Mouse (Mus musculus) adipocyte (in vitro differentiated cells): ENCODE measurements at regions not wholly inside any gene's neighbourhood (a gene's known extent, or its start where the extent isn't known, plus 50 kb on each side); places are given as distances from the start of the nearest gene placed in this dataset.

ENCODE experiments used
- DNase-seq: peaks from one replicate; pipeline ENCODE4 v3.0.0-alpha.2; 2016; ENCODE audit warnings: low spot score

GRCm38 (mm10) chr6:100045109-100045508 lies 242.2 kb downstream of the Rybp start:
- DNase-seq, result no peak

DNA sequence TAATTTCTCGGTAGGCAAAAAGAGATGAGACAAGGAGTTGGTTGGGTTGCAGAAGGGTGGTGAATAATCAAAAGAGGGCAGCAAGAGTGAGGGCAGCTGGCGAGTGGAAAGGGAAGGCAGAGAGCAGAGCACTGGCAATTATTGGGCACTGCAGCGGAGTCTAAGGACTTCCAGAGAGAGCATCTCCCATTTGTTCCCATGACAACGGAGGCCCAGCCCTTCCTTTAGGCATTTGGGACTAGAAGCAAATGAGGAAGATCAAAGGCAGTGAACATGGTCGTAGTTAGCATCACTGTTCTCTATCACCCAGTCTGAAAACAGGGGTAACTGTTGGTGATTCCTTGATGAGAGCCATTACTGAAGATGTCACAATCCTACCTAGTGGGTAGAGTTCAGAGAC lies 246.1 kb downstream of the Rybp start:
- DNase-seq, result no peak

DNA sequence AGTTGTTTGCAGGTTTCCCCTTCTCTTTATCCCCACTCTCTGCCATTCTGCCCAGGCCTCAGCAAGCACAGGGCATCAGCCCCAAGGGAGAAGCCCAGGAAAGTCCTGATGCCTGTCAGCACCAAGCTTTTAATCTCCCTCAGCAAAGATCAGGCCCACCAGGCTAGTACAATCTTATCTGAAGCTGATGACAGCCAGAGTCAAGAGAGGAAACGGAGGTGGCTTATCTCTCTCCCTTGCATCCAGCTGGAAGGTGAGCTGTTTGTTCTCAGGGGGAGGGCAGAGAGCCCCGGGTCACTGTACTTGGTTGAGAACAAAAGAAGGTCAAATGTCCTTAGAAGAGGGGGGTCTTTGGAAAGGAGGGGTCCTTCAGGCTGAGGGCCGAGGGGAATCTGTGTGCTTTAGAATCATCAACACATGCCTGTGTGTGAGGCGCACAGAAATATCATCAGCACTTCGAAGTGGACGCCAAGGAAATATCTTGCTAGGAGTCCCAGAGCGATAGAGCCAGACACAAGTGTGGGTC lies 246.8 kb downstream of the Rybp start:
- no peak for DNase-seq

GRCm38 (mm10) chr6:100032701-100033100 lies 254.6 kb downstream of the Rybp start:
- DNase-seq, result no peak

GRCm38 (mm10) chr6:100030522-100030921 lies 256.8 kb downstream of the Rybp start:
- DNase-seq, result no peak

- DNase-seq, result no peak
These were observed 257.3 kb downstream of the Rybp start for GRCm38 (mm10) chr6:100030010-100030409.

DNA sequence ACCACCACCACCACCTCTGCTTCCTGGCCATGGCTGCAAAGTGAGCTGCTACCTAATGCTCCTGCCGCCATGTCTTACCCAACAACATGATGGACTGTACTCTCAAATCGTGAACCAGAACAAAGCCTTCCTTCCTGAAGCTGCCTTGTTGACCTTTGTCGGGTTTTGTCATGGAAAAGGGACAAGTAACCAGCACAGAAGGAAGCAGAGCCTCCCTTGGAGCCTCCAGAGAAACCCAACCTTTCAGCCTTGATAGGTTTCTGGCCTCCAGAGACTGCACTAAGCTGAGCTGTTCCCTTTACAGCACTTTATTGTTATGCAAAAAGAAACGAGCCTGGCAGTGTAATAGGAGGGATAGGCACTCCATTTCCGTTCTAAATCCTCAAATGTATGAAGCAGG lies 259.8 kb downstream of the Rybp start:
- DNase-seq, result no peak

- no peak for DNase-seq
These were observed 261.7 kb downstream of the Rybp start for GRCm38 (mm10) chr6:100025531-100025951.

DNA sequence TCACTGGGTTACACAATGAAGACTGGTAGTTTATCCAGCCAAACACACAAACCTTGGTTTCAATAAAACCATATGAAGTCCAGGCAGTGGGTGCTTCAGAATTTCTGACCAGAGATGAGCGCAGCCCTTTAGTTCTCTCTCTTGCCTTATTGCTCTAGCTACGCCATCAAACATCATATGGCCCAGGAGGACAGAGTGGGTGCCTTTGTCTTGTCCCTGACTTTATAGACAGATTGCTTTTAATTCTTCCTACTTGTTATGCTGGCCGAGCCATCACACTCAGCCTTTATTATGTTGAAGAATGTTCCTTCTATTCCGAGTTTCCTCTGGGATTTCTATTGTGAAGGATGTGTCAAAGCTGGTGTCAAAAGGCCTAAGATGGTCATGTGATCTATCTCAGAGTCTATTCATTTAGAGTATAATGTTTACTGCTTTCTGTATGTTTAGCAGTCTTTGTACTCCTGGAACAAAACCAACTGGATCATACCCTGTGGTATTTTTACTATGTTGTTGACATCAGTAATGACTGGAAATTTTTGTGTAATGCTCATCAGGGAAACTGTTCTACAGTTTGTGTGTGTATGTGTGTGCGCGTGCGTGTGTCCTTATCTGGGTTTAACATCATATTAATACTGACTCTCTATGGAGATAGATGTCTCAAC lies 263.7 kb downstream of the Rybp start:
- no peak for DNase-seq

- DNase-seq, result no peak
These were observed 268.3 kb downstream of the Rybp start for GRCm38 (mm10) chr6:100019016-100019415.

DNA sequence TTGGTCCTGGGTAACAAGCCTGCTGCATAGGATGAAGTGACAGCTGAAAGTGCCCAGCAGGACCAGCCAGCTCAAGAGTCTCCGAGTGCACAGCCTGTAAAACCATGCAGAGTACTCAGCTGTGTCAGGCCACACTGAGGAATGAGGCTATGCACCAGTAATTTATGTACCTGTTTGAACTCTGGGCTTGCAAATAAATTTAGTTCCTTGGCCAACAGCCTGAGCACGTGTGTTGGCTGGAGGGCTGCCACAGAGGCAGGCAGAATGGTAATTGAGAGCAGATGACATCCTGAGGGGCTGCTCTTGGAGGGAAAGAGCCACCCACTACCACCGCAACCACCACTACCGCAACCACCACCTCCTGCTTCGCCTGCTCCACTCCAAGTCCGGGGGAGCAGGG lies 273.3 kb downstream of the Rybp start:
- peak; percentile 59 for DNase-seq

DNA sequence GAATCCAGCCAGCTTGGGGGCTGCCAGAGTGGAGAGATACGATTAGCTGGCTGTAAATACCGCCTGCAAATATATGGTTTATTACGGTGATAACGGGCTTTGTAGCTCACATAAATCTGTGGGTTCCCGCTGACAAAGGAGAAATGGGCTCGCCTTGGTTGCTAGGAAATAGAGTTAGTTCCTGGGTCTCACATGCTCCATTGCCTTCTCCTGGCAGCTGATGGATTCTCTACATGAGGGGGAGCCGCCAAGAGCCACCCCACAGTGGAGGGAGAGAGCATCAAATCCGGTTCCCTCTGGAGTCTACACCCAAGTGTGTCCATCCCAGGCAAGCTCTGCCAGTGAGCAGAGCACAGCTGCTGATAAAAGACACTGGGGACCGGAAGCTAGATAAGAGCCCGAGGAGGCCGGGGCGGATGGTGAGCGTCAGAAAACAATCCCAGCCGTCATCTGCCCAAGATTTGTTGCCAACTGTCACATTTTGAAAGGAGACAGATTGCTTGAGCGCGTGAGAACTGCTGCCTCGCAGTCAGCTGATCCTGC lies 275.7 kb downstream of the Rybp start:
- DNase-seq, result no peak

DNA sequence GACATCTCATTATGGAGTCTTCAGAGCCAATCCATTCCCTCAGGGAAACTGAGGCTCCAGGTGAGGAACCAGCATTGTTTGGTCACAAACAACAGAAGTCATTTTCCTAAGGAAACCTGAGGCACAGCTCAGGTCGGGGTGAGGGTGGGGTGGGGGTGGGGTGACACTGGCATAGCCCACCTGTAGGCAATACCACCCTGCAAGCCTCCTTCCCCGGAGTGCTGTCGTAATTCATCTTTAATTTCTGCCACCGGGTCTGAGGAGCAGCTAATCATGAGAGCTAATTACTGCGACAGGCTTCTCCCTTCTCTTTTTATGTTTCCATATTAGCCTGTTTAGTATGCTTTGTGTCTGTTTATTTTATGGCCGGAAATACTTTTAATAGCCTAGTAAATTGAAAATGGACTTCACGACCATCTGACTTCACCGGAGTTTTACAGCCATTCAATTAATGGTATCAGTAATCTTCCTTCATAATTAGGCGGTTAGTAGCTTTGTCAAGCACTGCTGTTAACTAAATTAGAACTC lies 276.3 kb downstream of the Rybp start:
- DNase-seq, result no peak

GRCm38 (mm10) chr6:99999711-100000365 lies 273.6 kb upstream of the Prok2 start:
- no peak for DNase-seq

DNA sequence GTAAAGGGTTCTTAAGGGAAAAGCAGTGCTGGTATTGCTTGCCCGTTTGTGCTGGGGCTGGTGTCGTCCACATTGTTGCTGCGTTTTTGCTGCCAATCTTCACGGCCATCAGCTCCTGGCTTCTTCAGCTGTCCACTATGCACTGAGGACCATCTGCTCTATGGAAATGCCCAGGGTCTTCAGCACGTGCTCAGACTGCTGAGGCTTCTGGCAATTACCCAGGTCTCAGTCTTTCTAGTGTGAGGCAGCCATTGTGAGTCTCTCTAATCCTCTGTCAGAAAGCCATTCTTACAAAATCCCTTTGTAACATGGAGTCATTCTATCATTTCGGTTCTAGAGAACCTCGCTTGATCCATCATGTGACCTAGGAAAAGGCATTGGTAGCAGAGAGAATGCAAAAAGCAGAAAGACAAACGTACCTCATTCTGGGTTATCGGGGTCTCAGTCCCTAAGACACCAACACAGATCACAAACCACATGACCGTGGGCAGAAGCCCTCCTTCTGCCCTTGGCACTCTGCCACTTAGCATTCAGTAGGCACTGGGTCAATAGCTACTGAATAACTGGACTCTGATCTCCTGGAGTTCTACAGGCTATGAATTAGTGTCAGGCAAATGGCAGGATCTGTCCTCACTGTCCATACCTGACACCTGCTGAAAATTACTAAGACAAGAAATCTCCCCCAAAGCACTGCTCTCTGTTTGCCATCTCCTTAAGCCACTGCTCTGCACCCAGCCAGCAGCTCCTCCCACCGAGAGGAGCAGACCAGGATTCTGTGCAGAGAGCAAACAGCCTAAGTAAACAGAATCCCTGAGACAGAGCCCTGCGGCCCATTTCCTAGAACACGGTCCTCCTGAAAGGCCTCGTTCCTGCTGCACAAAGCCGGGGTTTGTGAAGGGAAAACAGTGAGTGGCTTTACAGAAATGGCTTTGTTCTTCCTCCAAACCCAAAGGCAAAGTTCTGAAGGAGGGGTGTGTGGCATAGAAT lies 270.1 kb upstream of the Prok2 start:
- DNase-seq, result peak; percentile 62

DNA sequence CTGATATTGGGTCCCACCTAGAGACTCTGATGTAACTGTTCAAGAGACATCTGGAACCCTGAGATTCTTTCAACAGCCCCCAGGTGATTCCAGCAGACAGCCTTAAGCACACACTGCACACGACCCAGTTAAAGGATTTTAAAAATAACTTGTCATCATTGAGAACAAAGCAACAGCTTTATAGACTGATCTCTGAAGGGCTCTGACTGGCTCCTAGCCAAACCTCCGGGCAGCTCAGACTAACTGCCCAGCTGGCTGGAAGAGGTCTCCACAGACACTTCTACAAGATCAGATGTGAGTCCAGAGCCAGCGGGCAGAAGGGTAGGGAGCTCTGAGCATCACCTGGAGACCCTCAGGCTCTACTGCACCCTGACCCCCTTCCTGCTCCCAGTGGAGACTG lies 267.8 kb upstream of the Prok2 start:
- no peak for DNase-seq

DNA sequence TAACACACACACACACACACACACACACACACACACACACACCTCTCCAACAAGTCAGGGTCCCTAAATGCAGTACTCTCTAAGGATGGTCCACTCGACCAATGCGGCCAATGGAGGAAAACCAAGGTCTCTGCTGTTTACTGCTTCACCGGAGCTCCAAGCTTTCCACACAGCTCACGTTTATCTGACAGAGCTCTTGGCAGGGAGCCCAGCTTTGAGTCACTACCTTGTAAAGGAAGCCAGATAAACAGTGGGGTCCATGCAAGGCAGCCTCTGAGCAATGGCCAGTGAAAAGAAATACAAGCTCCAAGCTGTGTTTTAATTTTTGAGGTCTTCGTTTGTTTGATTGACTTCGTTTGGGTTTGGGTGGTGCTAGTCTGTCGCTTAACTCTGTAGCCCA lies 264.9 kb upstream of the Prok2 start:
- peak; percentile 80 for DNase-seq

DNA sequence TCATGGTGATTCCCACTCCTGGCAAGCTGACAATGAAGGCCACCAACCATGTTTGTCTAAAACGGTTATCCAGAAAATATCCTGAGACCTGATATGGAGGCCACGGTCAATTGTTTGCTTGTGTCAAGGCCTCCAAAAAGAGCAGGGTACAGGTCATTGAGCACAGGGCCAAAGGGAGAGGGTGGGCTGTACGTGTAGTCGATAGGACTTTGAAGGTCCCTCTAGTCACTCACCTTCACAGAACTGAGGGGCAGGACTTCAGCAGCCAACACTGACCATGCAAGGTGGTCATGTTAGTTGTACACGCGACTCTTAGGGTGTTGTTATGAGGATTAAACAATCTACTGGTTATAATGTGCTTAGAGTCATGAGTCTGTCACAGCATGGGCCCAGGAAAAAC lies 264.4 kb upstream of the Prok2 start:
- DNase-seq, result no peak

DNA sequence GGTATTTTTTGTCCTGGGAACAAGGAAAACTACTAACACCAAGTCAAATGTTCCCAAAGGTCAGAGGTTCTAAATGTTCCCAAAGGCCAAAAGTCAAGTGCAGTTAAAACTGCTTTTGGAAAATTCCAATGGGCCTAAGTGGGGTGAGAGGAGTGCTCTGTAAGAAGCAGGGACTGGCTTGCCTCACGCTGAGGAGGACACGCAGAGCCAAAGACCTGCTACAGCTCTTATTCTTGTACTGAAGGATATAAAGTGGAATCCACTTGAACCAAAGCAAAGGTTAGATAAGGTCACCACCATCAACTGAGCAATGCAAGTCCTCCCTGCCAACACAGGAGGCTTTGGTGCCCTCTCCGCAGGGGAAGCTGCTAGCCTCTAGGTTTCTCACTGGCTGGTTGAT lies 260.3 kb upstream of the Prok2 start:
- no peak for DNase-seq

DNA sequence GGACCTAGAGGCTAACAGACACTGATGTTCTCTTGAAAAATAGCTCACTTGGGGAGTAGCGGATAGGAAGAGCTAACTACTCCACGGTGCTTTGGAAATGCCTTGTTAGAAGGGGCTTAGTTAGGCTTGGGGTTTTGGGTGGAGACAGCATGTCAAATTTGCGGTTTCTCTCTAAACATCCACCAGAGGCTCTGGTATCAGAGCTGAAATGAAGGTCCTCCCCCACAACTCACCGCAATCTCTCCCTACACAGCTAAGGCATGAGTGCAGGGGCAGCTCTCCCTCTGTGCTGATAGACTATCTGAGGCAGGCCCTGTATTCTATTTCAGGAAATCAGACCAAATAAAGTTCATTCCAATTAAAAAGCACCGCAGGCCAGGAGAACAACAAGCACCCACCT lies 259.1 kb upstream of the Prok2 start:
- no peak for DNase-seq

GRCm38 (mm10) chr6:99984856-99985224 lies 258.6 kb upstream of the Prok2 start:
- no peak for DNase-seq
